Mouse (Mus musculus): ENCODE results near the gene Gpr171. TPM values are rescaled to one million over a fixed set of nuclear protein-coding genes. Genes with fewer than 3 reads are reported as not detected.

The Gpr171 gene
- total RNA-seq (2021), result under 1 TPM in 1 of 2 experiments, not detected in 1; 0.26 TPM
- long read RNA-seq, experiment 1, result 0 reads
- long read RNA-seq, experiment 2, result 0 reads

- DNase-seq, result no peak
Measured at GRCm38 (mm10) chr3:59101218-59101986, at the start of gene Gpr171. Gene Gpr171, minus strand, starts transcription at chr3:59101821.

DNA sequence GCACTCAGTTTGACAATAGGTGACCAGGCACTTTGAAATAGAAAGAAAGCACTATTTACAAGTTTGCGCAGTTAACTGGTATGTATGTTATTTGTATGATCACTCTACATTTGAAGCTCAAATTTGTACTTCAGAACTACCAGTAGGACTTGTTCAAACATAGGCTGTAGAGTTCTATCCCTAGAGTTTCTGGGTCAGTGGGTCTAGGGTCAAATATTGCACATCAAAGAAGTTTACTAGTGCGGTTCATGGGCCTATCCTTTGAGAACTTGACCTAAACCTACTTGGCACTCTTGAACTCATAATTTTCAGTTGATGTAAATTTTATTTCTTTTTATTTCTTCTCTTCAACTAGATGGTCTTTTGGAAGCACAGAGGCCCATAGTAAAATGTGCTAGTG lies 49.0 kb upstream of the Gpr171 start:
- DNase-seq, result no peak

- no peak for DNase-seq
Measured at GRCm38 (mm10) chr3:59149646-59150045, 48.0 kb upstream of the Gpr171 start.

- no peak for DNase-seq
Measured at GRCm38 (mm10) chr3:59145194-59145593, 43.6 kb upstream of the Gpr171 start.

DNA sequence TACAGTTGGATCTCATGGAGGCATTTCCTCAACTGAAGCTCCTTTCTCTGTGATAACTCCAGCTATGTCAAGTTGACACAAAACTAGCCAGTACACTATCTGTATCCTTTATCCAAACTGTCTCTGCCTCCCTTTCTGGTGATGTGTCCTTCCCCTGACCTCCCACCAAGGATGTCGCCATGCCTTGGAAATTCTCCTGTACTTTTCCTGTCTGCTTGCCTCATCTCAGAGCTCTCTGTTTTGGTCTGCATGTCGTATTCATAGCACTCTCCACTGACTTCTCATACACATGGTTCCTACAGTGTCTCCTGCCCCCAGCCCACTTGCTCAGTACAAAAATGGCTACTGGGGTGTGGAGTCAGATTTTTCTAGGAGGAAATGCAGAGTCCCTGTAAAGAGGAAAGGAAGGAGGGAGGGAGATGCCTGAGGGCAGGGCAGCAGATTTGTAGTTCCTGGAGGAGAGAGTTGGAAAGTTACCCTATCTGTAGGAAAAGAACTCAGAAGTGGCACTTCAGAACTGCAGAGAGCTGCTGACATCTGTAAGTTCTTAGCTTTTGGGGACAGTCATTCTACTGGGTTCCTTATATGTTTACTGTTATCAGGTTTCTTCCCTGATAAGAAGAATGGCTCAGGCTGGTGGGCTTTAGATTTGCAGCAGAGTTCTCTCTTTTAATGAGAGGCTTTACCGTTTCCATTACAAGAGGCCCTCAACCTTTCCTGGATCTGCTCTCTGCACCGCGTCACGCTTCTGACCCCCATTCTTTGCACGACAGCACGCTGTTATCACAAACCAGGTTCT lies 40.1 kb upstream of the Gpr171 start:
- DNase-seq, result no peak

- DNase-seq, result peak in 1 of 2 experiments; percentile 52
Measured at GRCm38 (mm10) chr3:59140941-59141340, 39.3 kb upstream of the Gpr171 start.

DNA sequence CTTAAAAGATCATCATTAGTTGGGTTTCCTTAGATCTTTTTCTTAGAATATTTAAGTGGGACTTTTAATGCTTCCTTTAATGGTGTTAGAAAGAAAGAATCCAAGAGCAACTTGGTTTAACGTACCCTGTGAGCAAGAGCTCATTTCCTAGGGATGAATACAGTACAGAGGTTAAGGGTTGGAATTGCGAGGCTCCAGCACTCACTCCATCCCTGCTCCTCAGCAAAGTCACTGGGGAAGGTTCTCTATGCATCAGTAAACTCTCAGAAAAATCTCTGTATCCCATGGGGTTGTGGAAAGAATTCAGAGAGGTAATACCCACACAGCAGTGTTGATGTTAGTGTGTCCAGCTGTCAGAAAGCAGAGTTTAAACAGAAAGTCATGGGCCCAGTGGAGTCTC lies 38.5 kb upstream of the Gpr171 start:
- no peak for DNase-seq

DNA sequence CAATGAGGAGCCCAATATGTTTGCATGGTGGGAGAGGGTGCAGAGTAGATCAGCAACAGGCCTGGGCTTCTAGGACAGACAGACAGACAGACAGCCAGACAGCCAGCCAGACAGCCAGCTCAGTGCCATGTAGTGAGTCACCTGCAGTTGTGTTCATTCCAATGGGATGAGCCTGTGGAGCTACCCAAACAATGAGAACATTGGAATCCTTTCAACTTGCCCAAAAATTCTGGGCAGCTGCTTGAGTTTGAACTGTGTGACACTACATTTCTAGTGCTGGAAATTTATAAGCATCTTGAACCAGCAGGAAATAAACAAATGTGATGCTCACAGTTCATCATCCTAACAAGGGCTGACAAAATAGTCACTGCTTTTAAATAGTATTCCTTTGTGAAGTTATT lies 38.0 kb upstream of the Gpr171 start:
- DNase-seq, result peak in 1 of 2 experiments; percentile 55

GRCm38 (mm10) chr3:59138946-59139468 lies 37.4 kb upstream of the Gpr171 start:
- DNase-seq, result no peak

DNA sequence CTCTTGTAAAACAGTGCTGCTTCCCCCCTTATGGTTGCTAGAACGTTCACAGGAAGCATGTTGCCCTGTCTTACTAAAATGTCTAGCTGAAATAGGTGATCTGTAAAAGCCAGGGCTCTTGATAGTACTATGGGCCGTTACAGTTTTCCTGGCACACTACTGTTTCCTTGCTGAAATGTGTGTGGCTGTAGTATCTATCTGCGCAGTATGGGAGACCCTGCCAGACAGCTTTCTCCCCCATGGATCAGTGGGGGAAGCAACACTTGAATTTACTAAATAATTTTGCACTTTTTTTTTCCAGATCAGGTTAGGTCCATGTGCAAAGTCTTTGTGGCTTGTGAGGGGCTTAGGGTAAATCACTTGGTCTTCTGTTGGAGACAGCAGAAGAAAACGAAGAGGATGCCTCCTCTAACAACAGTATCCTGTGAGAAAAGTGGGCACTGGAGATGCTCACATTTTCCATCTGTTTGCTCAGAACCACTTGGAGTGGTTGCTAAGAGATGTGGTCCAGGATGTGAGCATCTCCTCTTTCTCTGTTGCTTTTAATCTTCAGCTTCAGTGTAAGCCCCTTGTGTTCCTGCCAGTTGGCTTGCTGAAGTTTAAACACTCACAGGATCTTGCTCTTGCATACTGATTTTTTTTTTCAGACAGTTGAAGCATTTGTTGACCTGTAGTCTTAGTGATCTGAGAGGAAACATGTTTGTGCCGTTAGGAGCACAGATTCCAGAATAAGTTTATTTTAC lies 34.5 kb upstream of the Gpr171 start:
- no peak for DNase-seq

- no peak for DNase-seq
Measured at GRCm38 (mm10) chr3:59133189-59133588, 31.6 kb upstream of the Gpr171 start.

DNA sequence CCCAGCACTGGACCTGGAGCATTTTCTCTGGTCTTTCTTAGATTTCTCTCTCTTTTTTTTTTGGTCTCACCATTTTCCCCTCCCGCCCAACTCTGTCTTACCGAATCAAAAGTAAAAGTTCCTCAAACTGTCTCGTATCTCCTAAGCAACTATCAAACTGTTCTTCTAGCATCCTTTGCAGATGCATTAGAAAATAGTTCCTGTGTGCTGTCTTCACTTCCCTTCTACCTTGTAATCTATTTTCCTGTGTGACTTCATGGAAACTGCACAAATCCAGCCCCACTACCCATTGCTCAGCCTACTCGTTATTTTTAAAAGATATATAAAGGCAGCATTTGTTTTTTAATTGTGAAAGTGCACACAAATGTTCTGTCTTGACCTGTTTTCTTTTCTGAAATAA lies 30.3 kb upstream of the Gpr171 start:
- no peak for DNase-seq

DNA sequence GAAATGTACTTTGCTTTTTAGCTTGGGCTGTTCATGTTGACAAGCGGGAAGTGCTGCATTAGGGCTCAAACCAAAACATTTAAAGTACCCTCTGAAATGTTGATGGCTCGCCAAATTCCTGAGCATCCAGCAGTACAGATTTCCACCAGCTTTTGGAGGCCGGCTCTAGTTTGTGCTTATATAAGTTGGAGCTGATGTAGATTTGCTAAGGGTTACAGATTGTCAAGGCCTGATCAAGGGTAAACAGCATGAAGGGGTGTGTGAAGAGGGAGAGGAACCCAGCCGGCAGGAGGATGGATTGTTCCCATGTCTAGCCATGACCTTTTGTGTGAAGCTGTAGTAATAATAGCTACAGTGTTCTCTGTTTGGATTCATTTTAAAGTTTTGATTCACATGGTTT lies 29.5 kb upstream of the Gpr171 start:
- peak in 1 of 2 experiments; percentile 30 for DNase-seq

DNA sequence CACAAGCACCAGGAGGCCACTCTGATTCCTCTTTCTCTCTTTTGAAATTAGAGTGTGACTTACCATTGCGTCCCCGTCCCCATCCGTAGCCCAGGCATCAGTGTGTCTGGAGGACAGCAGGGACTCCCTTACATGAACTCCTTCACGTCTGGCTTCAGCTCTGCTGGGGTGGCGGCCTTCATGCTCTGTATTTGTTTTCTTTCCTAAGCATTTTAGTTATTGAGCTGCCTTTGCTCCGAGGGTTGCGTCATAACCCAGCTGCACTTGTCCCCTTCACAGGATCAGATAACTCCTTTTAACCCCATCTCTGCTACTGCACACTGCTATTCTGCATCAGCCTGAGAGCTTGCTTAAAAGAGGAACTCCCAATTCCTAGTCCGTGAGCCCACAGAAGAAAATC lies 28.8 kb upstream of the Gpr171 start:
- DNase-seq, result peak; percentile 61 to 63

- DNase-seq, result no peak
Measured at GRCm38 (mm10) chr3:59129547-59129946, 27.9 kb upstream of the Gpr171 start.

DNA sequence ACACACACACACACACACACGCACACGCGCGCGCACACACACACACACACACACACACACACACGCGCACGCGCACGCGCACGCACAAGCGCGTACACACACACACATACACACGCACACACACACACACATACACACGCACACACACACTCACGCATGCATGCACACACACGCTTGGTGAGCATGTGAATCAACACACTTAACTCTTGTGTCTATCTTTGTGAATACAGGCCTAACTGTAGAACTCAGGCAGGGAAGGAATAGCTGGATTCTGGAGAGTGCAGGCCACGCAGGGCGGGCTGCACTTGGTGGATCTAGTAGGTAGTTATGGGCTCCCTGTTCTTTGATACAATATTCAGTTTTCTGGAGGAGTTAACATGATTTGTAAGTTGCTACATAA lies 27.1 kb upstream of the Gpr171 start:
- DNase-seq, result no peak

DNA sequence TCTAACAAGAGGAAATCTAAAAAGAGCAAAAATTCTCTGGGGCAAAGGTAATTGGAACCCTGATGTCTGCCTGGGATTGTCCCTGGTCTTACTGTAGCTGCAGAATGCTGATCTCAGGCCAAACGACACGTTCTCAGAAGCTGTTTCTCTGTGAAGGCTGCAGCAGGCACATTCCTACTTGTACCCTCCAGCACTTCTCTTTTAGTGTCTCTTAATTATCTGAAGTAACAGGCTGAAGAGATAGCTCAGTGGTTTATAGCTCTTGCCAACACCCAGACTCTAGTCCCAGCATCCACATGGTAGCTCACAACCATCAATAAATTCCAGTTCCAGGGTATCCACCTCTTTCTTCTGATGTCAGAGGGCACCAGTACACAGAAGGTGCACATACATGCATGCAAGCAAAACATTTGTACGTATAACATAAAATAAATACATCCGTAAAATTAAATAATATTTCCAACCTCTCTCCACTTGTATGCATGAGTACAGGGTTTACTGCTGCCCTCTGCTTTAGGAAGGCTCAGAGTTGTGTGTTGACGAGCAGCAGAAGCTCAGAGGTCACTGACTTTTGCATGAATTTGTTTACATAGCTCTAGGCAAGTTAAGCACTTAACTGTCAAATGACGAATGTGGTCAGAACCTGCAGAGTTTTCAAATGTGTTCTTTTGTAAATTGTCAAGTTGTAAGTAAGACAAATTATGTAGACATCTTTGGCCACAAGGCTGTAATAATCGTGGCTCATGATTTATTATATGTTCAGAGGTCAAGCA lies 24.3 kb upstream of the Gpr171 start:
- DNase-seq, result no peak

DNA sequence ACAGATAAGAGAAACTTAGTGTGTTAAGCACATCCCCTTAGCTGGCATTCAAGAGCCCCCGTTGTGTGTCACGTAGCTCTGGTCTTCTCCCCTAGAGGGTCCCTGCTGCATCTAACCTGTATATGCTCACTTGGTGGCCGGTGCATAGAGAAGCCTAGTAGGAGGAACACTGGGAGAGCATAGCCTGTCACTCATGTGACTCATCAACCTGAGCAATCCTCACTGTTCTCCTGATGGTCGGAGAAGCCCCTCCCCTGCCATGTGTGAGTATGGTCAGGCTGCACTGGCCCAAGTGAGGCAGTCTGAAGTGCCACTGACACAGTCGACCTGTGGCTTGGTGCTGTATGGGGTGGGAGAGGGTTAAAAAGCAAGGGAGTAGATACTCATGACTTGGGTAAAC lies 23.4 kb upstream of the Gpr171 start:
- peak in 1 of 2 experiments; percentile 34 for DNase-seq

DNA sequence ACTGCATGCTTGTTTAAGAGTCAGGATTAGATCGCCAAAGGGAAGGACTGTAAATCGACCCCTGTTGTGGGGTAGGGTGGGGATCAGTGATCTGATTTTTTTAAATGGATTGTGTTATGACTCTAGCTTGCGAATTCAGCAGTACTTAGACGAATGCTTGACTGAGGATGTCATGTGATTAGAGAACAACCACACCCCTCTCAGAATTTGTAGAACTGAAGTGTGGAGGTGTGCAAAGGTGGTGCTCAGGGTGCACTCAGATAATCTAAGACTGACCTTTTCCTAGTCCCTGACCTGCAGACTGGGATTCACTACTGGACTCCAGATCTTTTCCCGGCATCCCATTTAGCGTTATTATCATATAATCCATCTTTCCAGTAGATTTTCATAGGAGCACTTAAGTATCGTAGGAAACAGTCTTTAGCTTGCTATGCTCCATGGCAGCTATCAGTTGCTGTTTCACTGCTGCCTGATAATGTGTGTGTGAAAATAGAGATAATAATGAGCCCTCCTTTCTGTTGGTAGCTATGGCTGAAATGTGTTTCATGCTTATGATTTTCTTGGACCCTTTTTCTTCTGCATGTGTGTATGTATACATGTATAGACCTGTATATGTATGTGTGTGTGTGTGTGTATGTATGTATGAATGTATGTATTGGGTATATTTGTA lies 20.3 kb upstream of the Gpr171 start:
- DNase-seq, result no peak

GRCm38 (mm10) chr3:59121067-59121730 lies 19.6 kb upstream of the Gpr171 start:
- no peak for DNase-seq
